Mouse (Mus musculus): ENCODE measurements around the gene Zfp503.

- TF ChIP-seq POLR2A (IDR thresholded peaks at IDR 0.05; ENCODE audit: low read depth, low read length), result no peak
- TF ChIP-seq GABPA (IDR thresholded peaks at IDR 0.05; ENCODE audit: insufficient replicate concordance, low read depth, low read length), result no peak
- no peak for TF ChIP-seq USF1 (IDR thresholded peaks at IDR 0.05; ENCODE audit: low read depth, low read length)
- no peak for TF ChIP-seq KAT2A (IDR thresholded peaks at IDR 0.05; ENCODE audit: insufficient replicate concordance, low read length)
These were observed 4.5 kb downstream of the Zfp503 start for GRCm38 (mm10) chr14:21984757-21985425.
